Mouse (Mus musculus) embryonic facial prominence, embryonic 11.5 days (tissue): Measurements from ENCODE around the gene Hikeshi. TPM values are rescaled to one million over a fixed set of nuclear protein-coding genes. Genes with fewer than 3 reads are reported as not detected.

Experiments
- ATAC-seq: fragments of 200-750 bp; cut with Nextera tagmentation; replicated peaks from 2 replicates; pipeline ENCODE4 v1.8.0; 2017; ENCODE audit warnings: low read depth; ENCODE audit not compliant: insufficient number of reproducible peaks, low FRiP score, low TSS enrichment
- DNase-seq: peaks from one replicate; pipeline ENCODE4 v3.0.0-alpha.2; 2015; ENCODE audit warnings: low spot score
- H3K27ac ChIP-seq: fragments of 300-500 bp; sonication (generic); replicated peaks from 2 replicates; pipeline ENCODE4 v1.5.1; 2014; ENCODE audit warnings: mild to moderate bottlenecking, low read depth, low read length, control low read depth
- H3K27me3 ChIP-seq: fragments of 300-500 bp; sonication (generic); 2 replicates; pipeline ENCODE4 v1.6.1; 2014; ENCODE audit warnings: mild to moderate bottlenecking, low read length, moderate library complexity, mixed read lengths; ENCODE audit not compliant: control insufficient read depth, insufficient read depth
- H3K36me3 ChIP-seq: fragments of 300-500 bp; sonication (generic); replicated peaks from 2 replicates; pipeline ENCODE4 v1.6.1; 2014; ENCODE audit warnings: low read depth, mild to moderate bottlenecking, low read length, moderate library complexity, mixed read lengths; ENCODE audit not compliant: control insufficient read depth, insufficient read depth
- H3K4me1 ChIP-seq: fragments of 300-500 bp; sonication (generic); 2 replicates; pipeline ENCODE4 v1.6.1; 2014; ENCODE audit warnings: low read length, mixed read lengths; ENCODE audit not compliant: control insufficient read depth, insufficient read depth
- H3K4me2 ChIP-seq: fragments of 300-500 bp; sonication (generic); 2 replicates; pipeline ENCODE4 v1.6.1; 2014; ENCODE audit warnings: low read depth, mild to moderate bottlenecking, control low read depth, low read length, moderate library complexity
- H3K4me3 ChIP-seq: fragments of 300-500 bp; sonication (generic); 2 replicates; pipeline ENCODE4 v1.5.1; 2014; ENCODE audit warnings: low read depth, low read length, control low read depth
- H3K9ac ChIP-seq: fragments of 300-500 bp; sonication (generic); replicated peaks from 2 replicates; pipeline ENCODE4 v1.6.1; 2014; ENCODE audit warnings: mild to moderate bottlenecking, control low read depth, low read length
- H3K9me3 ChIP-seq: fragments of 300-500 bp; sonication (generic); replicated peaks from 2 replicates; pipeline ENCODE4 v1.6.1; 2016; ENCODE audit warnings: mild to moderate bottlenecking, low read length, inconsistent platforms, mixed read lengths; ENCODE audit not compliant: control insufficient read depth
- WGBS: fragments of 180-500 bp; shearing (Covaris S2); extraction: QIAGEN DNeasy Blood & Tissue Kit; methylation state at CpG from one replicate; pipeline ENCODE4 v1.1.7; 2014; 5-methylcytosine and 5-hydroxymethylcytosine counted together
- polyA plus RNA-seq: library from polyadenylated mRNA; unstranded; fragments of >200 nt; fragmentation: Nextera tagmentation; extraction: Ambion mirVana; gene quantifications from 2 replicates; pipeline ENCODE4 v1.2.1, GENCODE M21; 2014

Gene Hikeshi
- polyA plus RNA-seq, 1 experiment from 2014 or later, result 184 TPM

GRCm38 (mm10) chr7:89976796-89977195 is 35.8 kb upstream of the Hikeshi start:
- DNase-seq, result no peak
- Histone ChIP-seq H3K4me3 (no peak overlapping the region), H3K9me3 (no peaks in the 10 kb centered on the region), H3K27ac (no peak overlapping the region), H3K27me3 (no peaks in the 10 kb centered on the region), H3K4me2 (no peak overlapping the region), H3K4me1 (no peaks in the 10 kb centered on the region), H3K9ac (no peak overlapping the region), H3K36me3 (peaks cover 3% of the 10 kb centered on the region)
- WGBS, result 94% methylated on average over 7 of the region's 7 CpGs
- no peak for ATAC-seq

GRCm38 (mm10) chr7:89975571-89975970 is 34.6 kb upstream of the Hikeshi start:
- WGBS, result 82% methylated on average over 1 of the region's 1 CpGs
- H3K4me1 ChIP-seq, result no peaks in the 10 kb centered on the region
- H3K4me3 ChIP-seq, result no peak overlapping the region
- peaks cover 3% of the 10 kb centered on the region for H3K36me3 ChIP-seq
- no peak overlapping the region for H3K9ac ChIP-seq
- no peaks in the 10 kb centered on the region for H3K27me3 ChIP-seq
- no peaks in the 10 kb centered on the region for H3K9me3 ChIP-seq
- H3K4me2 ChIP-seq, result no peak overlapping the region
- DNase-seq, result no peak
- H3K27ac ChIP-seq, result no peak overlapping the region
- no peak for ATAC-seq

- Histone ChIP-seq H3K4me1 (no peaks in the 10 kb centered on the region), H3K4me2 (no peak overlapping the region), H3K9ac (no peak overlapping the region), H3K27ac (no peak overlapping the region), H3K36me3 (peaks cover 2% of the 10 kb centered on the region), H3K4me3 (no peak overlapping the region), H3K9me3 (no peaks in the 10 kb centered on the region), H3K27me3 (no peaks in the 10 kb centered on the region)
- DNase-seq (no peak), ATAC-seq (no peak)
- 90% methylated on average over 2 of the region's 2 CpGs for WGBS
Measured at GRCm38 (mm10) chr7:89967235-89967634, 26.2 kb upstream of the Hikeshi start.

- ATAC-seq (no peak), DNase-seq (no peak)
- Histone ChIP-seq H3K9ac (no peak overlapping the region), H3K4me2 (no peak overlapping the region), H3K36me3 (peaks cover 2% of the 10 kb centered on the region; the same call in 1 of the 2 replicates), H3K27me3 (no peaks in the 10 kb centered on the region), H3K27ac (no peak overlapping the region), H3K9me3 (no peaks in the 10 kb centered on the region), H3K4me1 (no peaks in the 10 kb centered on the region), H3K4me3 (no peak overlapping the region)
- WGBS, result 87% methylated on average over 1 of the region's 1 CpGs
Measured at GRCm38 (mm10) chr7:89966771-89967170, 25.8 kb upstream of the Hikeshi start.

GRCm38 (mm10) chr7:89963135-89963534 is 22.1 kb upstream of the Hikeshi start:
- H3K4me3 ChIP-seq, result no peak overlapping the region
- peaks cover 5% of the 10 kb centered on the region; the same call in 1 of the 2 replicates for H3K36me3 ChIP-seq
- no peak overlapping the region for H3K4me2 ChIP-seq
- no peak overlapping the region for H3K27ac ChIP-seq
- no peak for ATAC-seq
- H3K4me1 ChIP-seq, result no peaks in the 10 kb centered on the region
- H3K9me3 ChIP-seq, result no peaks in the 10 kb centered on the region
- H3K9ac ChIP-seq, result no peak overlapping the region
- no peak for DNase-seq
- H3K27me3 ChIP-seq, result no peaks in the 10 kb centered on the region

- 52% methylated on average over 5 of the region's 5 CpGs for WGBS
- no peak overlapping the region for H3K4me2 ChIP-seq
- no peaks in the 10 kb centered on the region for H3K27me3 ChIP-seq
- no peak overlapping the region for H3K4me3 ChIP-seq
- ATAC-seq, result no peak
- no peaks in the 10 kb centered on the region for H3K4me1 ChIP-seq
- no peak overlapping the region for H3K27ac ChIP-seq
- no peaks in the 10 kb centered on the region for H3K9me3 ChIP-seq
- DNase-seq, result no peak
- no peak overlapping the region for H3K9ac ChIP-seq
- peaks cover 3% of the 10 kb centered on the region; the same call in 1 of the 2 replicates for H3K36me3 ChIP-seq
Measured at GRCm38 (mm10) chr7:89957300-89957699, 16.3 kb upstream of the Hikeshi start.

- DNase-seq (no peak), ATAC-seq (no peak)
- Histone ChIP-seq H3K4me2 (no peak overlapping the region), H3K27me3 (no peaks in the 10 kb centered on the region), H3K9ac (no peak overlapping the region), H3K27ac (no peak overlapping the region), H3K4me3 (no peak overlapping the region), H3K4me1 (no peaks in the 10 kb centered on the region), H3K9me3 (no peaks in the 10 kb centered on the region), H3K36me3 (no peaks in the 10 kb centered on the region; the same call in 1 of the 2 replicates)
- 87% methylated on average over 5 of the region's 5 CpGs for WGBS
Measured at GRCm38 (mm10) chr7:89954261-89954660, 13.3 kb upstream of the Hikeshi start.

GRCm38 (mm10) chr7:89949403-89949802 is 8.4 kb upstream of the Hikeshi start:
- DNase-seq (no peak), ATAC-seq (no peak)
- Histone ChIP-seq H3K9me3 (no peaks in the 10 kb centered on the region), H3K27ac (no peak overlapping the region), H3K4me3 (no peak overlapping the region), H3K4me2 (no peak overlapping the region), H3K4me1 (no peaks in the 10 kb centered on the region), H3K27me3 (no peaks in the 10 kb centered on the region), H3K36me3 (no peaks in the 10 kb centered on the region; the same call in 1 of the 2 replicates), H3K9ac (no peak overlapping the region)
- 70% methylated on average over 4 of the region's 4 CpGs for WGBS
